Mouse (Mus musculus) stomach, postnatal 0 days (tissue): ENCODE measurements at regions not wholly inside any gene's neighbourhood (a gene's known extent, or its start where the extent isn't known, plus 50 kb on each side); places are given as distances from the start of the nearest gene placed in this dataset.

Experiments used
- ATAC-seq: fragments of 200-750 bp; cut with Nextera tagmentation; 2 replicates; pipeline ENCODE4 v1.8.0; 2017; ENCODE audit not compliant: low FRiP score, low TSS enrichment
- DNase-seq: peaks from one replicate; pipeline ENCODE4 v3.0.0-alpha.2; 2016; ENCODE audit warnings: low spot score
- H3K27ac ChIP-seq: fragments of 300-500 bp; sonication (generic); replicated peaks from 2 replicates; pipeline ENCODE4 v1.5.1; 2014; ENCODE audit warnings: mild to moderate bottlenecking, control low read depth
- H3K27me3 ChIP-seq: fragments of 300-500 bp; sonication (generic); 2 replicates; pipeline ENCODE4 v1.6.1; 2014; ENCODE audit warnings: low read length; ENCODE audit not compliant: control insufficient read depth, insufficient read depth
- H3K36me3 ChIP-seq: fragments of 300-500 bp; sonication (generic); 2 replicates; pipeline ENCODE4 v1.6.1; 2014; ENCODE audit warnings: low read length, mixed read lengths; ENCODE audit not compliant: control insufficient read depth, insufficient read depth
- H3K4me1 ChIP-seq: fragments of 300-500 bp; sonication (generic); replicated peaks from 2 replicates; pipeline ENCODE4 v1.6.1; 2014; ENCODE audit warnings: antibody characterized with exemption; ENCODE audit not compliant: control insufficient read depth, insufficient read depth
- H3K4me2 ChIP-seq: fragments of 300-500 bp; sonication (generic); replicated peaks from 2 replicates; pipeline ENCODE4 v1.6.1; 2014; ENCODE audit warnings: low read depth, mild to moderate bottlenecking, control low read depth, moderate library complexity
- H3K4me3 ChIP-seq: fragments of 300-500 bp; sonication (generic); 2 replicates; pipeline ENCODE4 v1.5.1; 2014; ENCODE audit warnings: low read depth, low read length, control low read depth
- H3K9ac ChIP-seq: fragments of 300-500 bp; sonication (generic); 2 replicates; pipeline ENCODE4 v1.6.1; 2014; ENCODE audit warnings: mild to moderate bottlenecking, low read length, control low read depth, mixed read lengths
- H3K9me3 ChIP-seq: fragments of 300-500 bp; sonication (generic); 2 replicates; pipeline ENCODE4 v1.6.1; 2016; ENCODE audit warnings: low read length; ENCODE audit not compliant: control insufficient read depth
- CTCF ChIP-seq: IDR thresholded peaks from 2 replicates; pipeline ENCODE4 v1.5.1; 2016; ENCODE audit warnings: antibody characterized with exemption, low read depth, mild to moderate bottlenecking, moderate library complexity
- EP300 ChIP-seq: optimal IDR thresholded peaks from 2 replicates; pipeline ENCODE3; 2016; ENCODE audit warnings: antibody characterized with exemption
- WGBS: fragments of 180-500 bp; shearing (Covaris S2); extraction: QIAGEN DNeasy Blood & Tissue Kit; methylation state at CpG from one replicate; pipeline ENCODE4 v1.1.7; 2014; 5-methylcytosine and 5-hydroxymethylcytosine counted together

DNA sequence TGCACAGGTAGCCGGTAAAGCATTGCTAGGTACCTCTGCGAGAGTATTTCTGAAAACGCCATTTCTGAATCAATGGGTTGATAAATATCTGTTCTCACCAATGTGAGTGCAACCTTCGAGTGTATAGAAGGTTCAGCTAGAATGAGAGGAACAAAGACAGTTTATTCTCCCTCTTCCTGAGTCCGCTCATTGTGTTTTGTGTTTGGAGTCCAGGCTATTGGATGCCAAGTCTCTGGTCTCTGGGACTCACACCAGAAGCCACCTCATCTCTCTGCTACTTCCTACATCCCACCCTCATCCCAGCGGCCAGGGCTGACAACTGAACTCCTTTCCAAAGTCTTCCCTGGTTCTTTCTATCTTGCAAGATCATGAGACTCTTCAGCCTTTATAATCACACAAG, 62.7 kb downstream of the Lrrc30 start:
- 83% methylated on average over 6 of the region's 6 CpGs for WGBS
- H3K4me2 ChIP-seq = no peak overlapping the region
- no peak for ATAC-seq
- DNase-seq = no peak
- no peak overlapping the region for H3K27ac ChIP-seq
- no peak for TF ChIP-seq CTCF
- no peak for TF ChIP-seq EP300
- H3K4me1 ChIP-seq = no peaks in the 10 kb centered on the region
- no peaks in the 10 kb centered on the region for H3K36me3 ChIP-seq
- H3K27me3 ChIP-seq = no peaks in the 10 kb centered on the region
- H3K9ac ChIP-seq = no peak overlapping the region
- H3K4me3 ChIP-seq = no peak overlapping the region
- H3K9me3 ChIP-seq = no peaks in the 10 kb centered on the region

DNA sequence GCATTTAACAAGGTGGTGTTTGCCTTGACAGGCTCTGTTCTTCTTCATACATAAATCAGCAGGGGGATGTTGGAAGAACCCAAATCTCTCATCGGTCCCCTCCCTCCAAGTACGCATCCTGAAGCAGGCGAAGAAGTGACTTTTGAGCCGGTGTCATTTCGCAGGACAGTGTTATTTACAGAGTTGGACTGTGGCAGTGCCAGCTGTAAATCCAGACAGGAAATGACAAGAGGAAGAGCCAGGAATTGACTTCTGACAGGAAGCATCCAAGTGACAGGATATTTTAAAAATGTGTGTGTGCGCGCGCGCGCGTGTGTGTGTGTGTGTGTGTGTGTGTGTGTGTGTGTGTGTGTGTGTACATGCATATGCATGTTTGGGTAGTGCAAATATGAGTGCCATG, 66.3 kb downstream of the Lrrc30 start:
- H3K27me3 ChIP-seq = no peaks in the 10 kb centered on the region
- ATAC-seq (no peak), DNase-seq (no peak)
- TF ChIP-seq CTCF = no peak
- TF ChIP-seq EP300 = no peak
- H3K9me3 ChIP-seq = no peaks in the 10 kb centered on the region
- H3K27ac ChIP-seq = no peak overlapping the region
- no peak overlapping the region for H3K4me3 ChIP-seq
- H3K36me3 ChIP-seq = no peaks in the 10 kb centered on the region
- no peak overlapping the region for H3K4me2 ChIP-seq
- H3K4me1 ChIP-seq = no peaks in the 10 kb centered on the region
- WGBS = 84% methylated on average over 11 of the region's 11 CpGs
- H3K9ac ChIP-seq = no peak overlapping the region

DNA sequence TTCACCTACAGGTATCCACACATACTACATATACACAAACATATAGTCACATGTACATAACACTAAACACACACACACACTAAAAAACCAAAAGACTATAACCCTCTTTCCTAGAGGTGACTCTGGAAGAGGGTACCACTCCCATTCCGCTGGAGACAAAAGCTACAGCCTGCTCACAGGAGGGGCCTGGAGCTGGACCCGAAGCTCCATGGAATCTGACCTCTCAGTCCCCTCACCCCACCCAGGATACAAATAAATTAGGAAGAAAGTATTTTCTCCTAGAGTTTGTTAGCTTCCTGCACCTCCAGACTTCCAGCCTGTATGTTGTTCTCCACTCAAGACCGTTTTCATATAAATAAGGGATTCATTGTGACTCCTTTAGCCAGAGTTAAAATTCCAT, 66.8 kb downstream of the Lrrc30 start:
- Histone ChIP-seq H3K4me1 (no peaks in the 10 kb centered on the region), H3K27ac (no peak overlapping the region), H3K9ac (no peak overlapping the region), H3K36me3 (no peaks in the 10 kb centered on the region), H3K4me2 (no peak overlapping the region), H3K9me3 (no peaks in the 10 kb centered on the region), H3K4me3 (no peak overlapping the region), H3K27me3 (no peaks in the 10 kb centered on the region)
- DNase-seq (no peak), ATAC-seq (no peak)
- 23% methylated on average over 3 of the region's 3 CpGs for WGBS
- TF ChIP-seq CTCF (no peak), EP300 (no peak)

DNA sequence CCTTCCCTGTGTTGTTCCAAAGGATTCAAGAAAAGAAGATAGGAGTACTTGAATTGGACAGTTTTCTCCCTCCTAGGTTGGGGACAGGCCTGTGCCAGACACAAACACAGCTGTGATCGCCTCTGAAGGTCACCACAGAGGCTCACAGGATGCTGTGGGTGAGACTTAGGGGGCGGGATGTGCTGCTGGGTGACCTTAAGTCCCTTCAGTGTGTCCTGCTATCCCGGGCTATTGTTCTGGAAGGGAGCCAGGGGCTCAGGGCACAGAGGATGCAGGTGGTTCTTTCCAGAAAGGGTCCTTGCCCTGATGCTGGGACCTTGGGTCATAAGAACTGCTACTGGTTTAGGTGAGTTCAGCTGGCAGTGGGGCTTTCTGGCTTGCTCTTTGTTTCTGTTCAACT, 67.7 kb downstream of the Lrrc30 start:
- Histone ChIP-seq H3K27ac (no peak overlapping the region), H3K27me3 (no peaks in the 10 kb centered on the region), H3K36me3 (no peaks in the 10 kb centered on the region), H3K4me1 (no peaks in the 10 kb centered on the region), H3K4me3 (no peak overlapping the region), H3K4me2 (no peak overlapping the region), H3K9me3 (no peaks in the 10 kb centered on the region), H3K9ac (no peak overlapping the region)
- 36% methylated on average over 3 of the region's 3 CpGs for WGBS
- no peak for ATAC-seq
- TF ChIP-seq CTCF (no peak), EP300 (no peak)
- no peak for DNase-seq

DNA sequence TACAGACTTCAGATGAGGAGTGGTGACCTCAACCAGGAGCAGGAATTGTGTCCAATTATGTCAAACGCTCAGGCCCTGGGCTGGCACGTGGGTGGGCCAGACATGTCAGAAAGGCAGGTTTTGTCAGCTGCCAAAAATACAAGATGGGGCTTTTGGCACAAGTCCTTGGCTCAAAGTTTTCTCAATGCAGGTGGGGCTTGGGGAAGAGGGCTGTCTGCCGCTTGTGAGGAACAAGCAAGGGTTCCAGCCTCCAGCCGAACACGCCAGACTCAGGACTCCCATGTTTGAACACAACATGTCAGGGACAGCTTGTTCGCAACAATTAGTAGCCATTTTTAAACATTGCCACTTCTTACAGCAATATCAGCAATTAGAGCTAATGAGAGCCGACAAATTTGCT, 69.5 kb downstream of the Lrrc30 start:
- Histone ChIP-seq H3K36me3 (no peaks in the 10 kb centered on the region), H3K27ac (no peak overlapping the region), H3K4me1 (no peaks in the 10 kb centered on the region), H3K4me3 (no peak overlapping the region), H3K9ac (no peak overlapping the region), H3K9me3 (no peaks in the 10 kb centered on the region), H3K4me2 (no peak overlapping the region), H3K27me3 (no peaks in the 10 kb centered on the region)
- ATAC-seq (no peak), DNase-seq (no peak)
- TF ChIP-seq CTCF (no peak), EP300 (no peak)
- WGBS = 67% methylated on average over 7 of the region's 7 CpGs

DNA sequence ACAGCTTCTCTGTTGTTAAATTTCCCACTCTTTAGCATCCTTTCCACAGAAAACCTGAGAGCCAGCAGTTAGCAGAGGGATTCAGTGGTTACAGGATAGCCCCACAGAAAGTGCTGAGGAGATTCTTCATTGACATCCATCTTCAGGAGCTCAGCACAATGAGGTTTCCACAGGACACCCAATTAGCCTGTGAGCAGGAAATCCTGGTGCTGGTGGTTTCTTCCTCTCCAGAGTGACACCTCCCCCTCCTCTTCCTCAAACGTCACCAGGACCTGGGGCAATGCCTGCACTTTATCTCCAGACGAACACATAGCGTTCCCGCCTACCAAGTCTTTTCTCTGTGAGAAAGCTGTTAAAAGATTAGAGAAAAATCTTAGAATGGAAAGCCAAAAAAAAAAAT, 70.7 kb downstream of the Lrrc30 start:
- 45% methylated on average over 4 of the region's 4 CpGs for WGBS
- no peak for ATAC-seq
- Histone ChIP-seq H3K4me2 (no peak overlapping the region), H3K27me3 (no peaks in the 10 kb centered on the region), H3K4me1 (no peaks in the 10 kb centered on the region), H3K9me3 (no peaks in the 10 kb centered on the region), H3K36me3 (no peaks in the 10 kb centered on the region), H3K9ac (no peak overlapping the region), H3K4me3 (no peak overlapping the region), H3K27ac (no peak overlapping the region)
- TF ChIP-seq CTCF (no peak), EP300 (no peak)
- DNase-seq = no peak
